ENCODE assay signal across 11 mouse cellular contexts in the genomic region with DNA sequence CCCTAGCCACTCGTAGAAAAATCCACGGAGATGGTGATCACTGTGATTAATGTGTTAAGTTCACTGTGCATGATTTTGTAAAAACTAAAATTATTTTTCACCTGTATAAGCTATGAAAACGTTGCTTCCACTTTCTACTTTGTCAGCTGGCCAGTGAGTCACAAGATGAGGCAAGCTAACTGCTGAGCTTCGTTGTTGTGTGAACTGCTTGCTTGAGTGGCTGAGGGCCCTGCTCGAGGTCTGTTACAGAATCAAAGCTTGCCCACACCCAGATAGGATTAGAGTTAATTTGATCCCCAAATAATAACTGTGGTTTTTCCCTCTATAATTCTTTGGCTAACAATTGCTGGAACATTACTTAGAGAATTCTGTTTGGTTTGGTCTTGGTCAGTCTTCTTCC. TPM values are rescaled to one million over a fixed set of nuclear protein-coding genes. Genes with fewer than 3 reads are reported as not detected.
"Had no signal": no experiment of that assay in that cellular context is flagged by ENCODE, and none has a peak within 500 bp of the region (broad histone marks: within the 10 kb centered on the region; RNA-seq: fewer than 3 reads in every experiment).

No protein-coding gene starts in this region.

RNA-seq across cellular contexts. Expression of a gene that starts 0.9 kb away (rescaled TPM):
- polyA plus RNA-seq: neural tube, embryonic 14.5 days had no signal

RNA-seq across cellular contexts. Expression of a gene that starts 1.4 kb away (rescaled TPM):
- polyA plus RNA-seq: lung, embryonic 14.5 days; lung, embryonic 16.5 days; midbrain, embryonic 10.5 days; midbrain, embryonic 12.5 days; midbrain, embryonic 14.5 days; midbrain, embryonic 16.5 days; neural tube, embryonic 12.5 days; neural tube, embryonic 14.5 days; stomach, embryonic 14.5 days; stomach, embryonic 16.5 days had no signal

RNA-seq across cellular contexts. Expression of a gene that starts 12.0 kb away (rescaled TPM):
- polyA plus RNA-seq: liver, embryonic 16.5 days; lung, embryonic 14.5 days; lung, embryonic 16.5 days; midbrain, embryonic 10.5 days; midbrain, embryonic 12.5 days; midbrain, embryonic 14.5 days; midbrain, embryonic 16.5 days; neural tube, embryonic 12.5 days; neural tube, embryonic 14.5 days; stomach, embryonic 14.5 days; stomach, embryonic 16.5 days had no signal

RNA-seq across cellular contexts. Expression of a gene that starts 13.9 kb away (rescaled TPM):
- polyA plus RNA-seq: midbrain, embryonic 10.5 days; midbrain, embryonic 12.5 days; midbrain, embryonic 16.5 days; neural tube, embryonic 12.5 days; neural tube, embryonic 14.5 days had no signal
